Comparison of ENCODE assay signal across 26 mouse cellular contexts in the genomic region with DNA sequence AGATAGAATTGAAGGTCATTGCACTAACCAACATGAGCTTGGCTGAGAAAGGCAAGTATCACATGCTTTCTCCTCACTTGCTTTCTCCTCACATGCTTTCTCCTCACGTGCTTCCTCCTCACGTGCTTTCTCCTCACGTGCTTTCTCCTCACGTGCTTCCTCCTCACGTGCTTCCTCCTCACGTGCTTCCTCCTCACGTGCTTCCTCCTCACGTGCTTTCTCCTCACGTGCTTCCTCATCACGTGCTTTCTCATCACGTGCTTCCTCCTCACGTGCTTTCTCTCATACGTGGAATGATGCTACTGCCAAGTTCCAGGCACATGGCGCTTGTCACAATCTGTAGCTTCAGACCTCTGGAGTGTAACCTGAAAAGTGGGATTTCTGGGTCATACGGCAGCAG.
DNase-seq lines count a peak whose midpoint lies in the region; ATAC-seq and TF ChIP-seq lines count a peak whose summit lies in the region.
"Had no signal": no experiment of that assay in that cellular context is flagged by ENCODE, and none has a peak within 500 bp of the region (broad histone marks: within the 10 kb centered on the region; RNA-seq: fewer than 3 reads in every experiment).

No protein-coding gene starts in this region.

- TF ChIP-seq EP300 in CH12.LX (IDR thresholded peaks at IDR 0.05; ENCODE audit: low read length): no peak

- H3K4me1 ChIP-seq in heart, embryonic 10.5 days: no peaks in the 10 kb centered on the region
- H3K4me1 ChIP-seq in heart, embryonic 12.5 days (replicated peaks): no peaks in the 10 kb centered on the region
- no peaks in the 10 kb centered on the region; a peak in 1 of 4 replicates for H3K4me1 ChIP-seq in CH12.LX (ENCODE audit: control insufficient read depth in 1 of 2, insufficient read depth in 2 of 2)
- H3K4me1 ChIP-seq in bone marrow macrophage, adult 2 months (ENCODE audit: control insufficient read depth, insufficient read depth, low read length): no peaks in the 10 kb centered on the region
- no peaks in the 10 kb centered on the region for H3K4me1 ChIP-seq in embryonic facial prominence, embryonic 10.5 days
- H3K4me1 ChIP-seq: embryonic facial prominence, embryonic 13.5 days; embryonic facial prominence, embryonic 15.5 days; forebrain, embryonic 10.5 days had no signal

- no peak overlapping the region for H3K27ac ChIP-seq in heart, embryonic 10.5 days
- no peak overlapping the region for H3K27ac ChIP-seq in heart, embryonic 12.5 days (ENCODE audit: poor library complexity, severe bottlenecking)
- H3K27ac ChIP-seq in CH12.LX (ENCODE audit: insufficient read depth, low read depth): no peak overlapping the region
- peak overlapping the region; percentile 13 for H3K27ac ChIP-seq in bone marrow macrophage, adult 2 months (ENCODE audit: insufficient read depth, low read depth, low read length)
- no peak overlapping the region for H3K27ac ChIP-seq in embryonic facial prominence, embryonic 10.5 days (replicated peaks)
- H3K27ac ChIP-seq: embryonic facial prominence, embryonic 13.5 days; embryonic facial prominence, embryonic 15.5 days; forebrain, embryonic 10.5 days; forebrain, embryonic 12.5 days had no signal

- H3K9ac ChIP-seq in heart, embryonic 12.5 days: no peak overlapping the region
- no peak overlapping the region for H3K9ac ChIP-seq in CH12.LX (ENCODE audit: insufficient read depth, low read depth)
- H3K9ac ChIP-seq: embryonic facial prominence, embryonic 13.5 days; embryonic facial prominence, embryonic 15.5 days; forebrain, embryonic 12.5 days had no signal

- in situ Hi-C loops in CH12.LX (cut with MboI; ENCODE audit: low pct_ligation_motif_present, low pct_unique_long_range_greater_than_20kb, low sequenced_read_pairs): no loop called here

- no peak overlapping the region for H3K4me2 ChIP-seq in heart, embryonic 12.5 days
- H3K4me2 ChIP-seq in CH12.LX (ENCODE audit: insufficient read depth, low read depth, poor library complexity, severe bottlenecking): no peak overlapping the region
- H3K4me2 ChIP-seq: embryonic facial prominence, embryonic 13.5 days; embryonic facial prominence, embryonic 15.5 days; forebrain, embryonic 12.5 days had no signal

- H3K36me3 ChIP-seq in heart, embryonic 10.5 days: no peaks in the 10 kb centered on the region
- no peaks in the 10 kb centered on the region for H3K36me3 ChIP-seq in heart, embryonic 12.5 days
- no peaks in the 10 kb centered on the region for H3K36me3 ChIP-seq in CH12.LX (replicated peaks in 1 of 2; ENCODE audit: control insufficient read depth in 1 of 2, insufficient read depth in 1 of 2, low read length in 1 of 2)
- H3K36me3 ChIP-seq in splenic B cell, adult 2 months (ENCODE audit: control insufficient read depth, insufficient read depth, low read length, poor library complexity, severe bottlenecking): no peaks in the 10 kb centered on the region
- no peaks in the 10 kb centered on the region for H3K36me3 ChIP-seq in embryonic facial prominence, embryonic 10.5 days (replicated peaks)
- H3K36me3 ChIP-seq: embryonic facial prominence, embryonic 13.5 days; embryonic facial prominence, embryonic 15.5 days; forebrain, embryonic 10.5 days; forebrain, embryonic 12.5 days; G1E had no signal

- no peaks in the 10 kb centered on the region for H3K27me3 ChIP-seq in heart, embryonic 10.5 days (ENCODE audit: insufficient read depth, poor library complexity, severe bottlenecking)
- no peaks in the 10 kb centered on the region for H3K27me3 ChIP-seq in heart, embryonic 12.5 days (replicated peaks)
- H3K27me3 ChIP-seq in CH12.LX (replicated peaks): no peaks in the 10 kb centered on the region
- no peaks in the 10 kb centered on the region for H3K27me3 ChIP-seq in splenic B cell, adult 2 months (ENCODE audit: control insufficient read depth, insufficient read depth, low read length, poor library complexity, severe bottlenecking)
- H3K27me3 ChIP-seq in embryonic facial prominence, embryonic 10.5 days (replicated peaks; ENCODE audit: low read depth, poor library complexity, severe bottlenecking): no peaks in the 10 kb centered on the region
- H3K27me3 ChIP-seq: embryonic facial prominence, embryonic 13.5 days; embryonic facial prominence, embryonic 15.5 days; forebrain, embryonic 12.5 days had no signal

- TF ChIP-seq POLR2A in CH12.LX (IDR thresholded peaks at IDR 0.05; ENCODE audit: low read depth, low read length): no peak
- no peak for TF ChIP-seq POLR2A in bone marrow macrophage, adult 2 months (IDR thresholded peaks at IDR 0.05; ENCODE audit: borderline replicate concordance, low read depth, low read length)

- WGBS in heart, embryonic 10.5 days: 92% methylated on average over 15 of the region's 15 CpGs
- WGBS in heart, embryonic 12.5 days: 90% methylated on average over 15 of the region's 15 CpGs
- 95% methylated on average over 15 of the region's 15 CpGs for WGBS in embryonic facial prominence, embryonic 10.5 days

- DNase-seq in heart, embryonic 10.5 days (ENCODE audit: low spot score): peak; percentile 33
- DNase-seq in CH12.LX (ENCODE audit: extremely low read depth): no peak
- peak; percentile 66 for DNase-seq in splenic B cell, adult 2 months (ENCODE audit: low read depth, low spot score)
- no peak for DNase-seq in gastrocnemius, postnatal 25 days
- no peak for DNase-seq in yolk sac, embryonic 10.5 days (ENCODE audit: low spot score)
- DNase-seq in embryonic facial prominence, embryonic 10.5 days (ENCODE audit: low spot score): no peak
- DNase-seq: adrenal gland, postnatal 10 days; adrenal gland, postnatal 25 days; cerebellum, adult 11 months; cerebellum, adult 18-20 months; cerebellum, adult 8-10 months; cerebellum, adult 9-11 months; cerebellum, postnatal 36 days had no signal

- dilution Hi-C loops in CH12.LX (cut with MboI; ENCODE audit: extremely low pct_ligation_motif_present, extremely low pct_unique_long_range_greater_than_20kb, low sequenced_read_pairs): no loop called here

- TF ChIP-seq RAD21 in CH12.LX (IDR thresholded peaks at IDR 0.05; ENCODE audit: low read depth, low read length): no peak

- no peak overlapping the region for H3K4me3 ChIP-seq in heart, embryonic 10.5 days
- H3K4me3 ChIP-seq in heart, embryonic 12.5 days: no peak overlapping the region
- H3K4me3 ChIP-seq in CH12.LX (replicated peaks in 1 of 3; ENCODE audit: low read depth in 2 of 3, low read length in 2 of 3, poor library complexity in 1 of 3): no peak overlapping the region
- no peak overlapping the region for H3K4me3 ChIP-seq in bone marrow macrophage, adult 2 months (ENCODE audit: insufficient read depth, low read length)
- no peak overlapping the region for H3K4me3 ChIP-seq in embryonic facial prominence, embryonic 10.5 days
- H3K4me3 ChIP-seq: embryonic facial prominence, embryonic 13.5 days; embryonic facial prominence, embryonic 15.5 days; erythroblast, embryonic 14.5 days; forebrain, embryonic 10.5 days; forebrain, embryonic 12.5 days had no signal

- no peak for TF ChIP-seq CTCF in CH12.LX (conservative IDR thresholded peaks at IDR 0.05 in 1 of 2, IDR thresholded peaks at IDR 0.05 in 1 of 2; ENCODE audit: low read depth in 2 of 2, low read length in 2 of 2)
- TF ChIP-seq CTCF in bone marrow macrophage, adult 2 months (IDR thresholded peaks at IDR 0.05; ENCODE audit: low read depth, low read length): no peak

- no peak for ATAC-seq in heart, embryonic 12.5 days (ENCODE audit: insufficient number of reproducible peaks, low FRiP score)
- ATAC-seq: activated CD4-positive, CD25-positive, alpha-beta regulatory T cell, adult 4 months; CD4-positive, CD25-positive, alpha-beta regulatory T cell, adult 4 months; forebrain, embryonic 14.5 days; forebrain, embryonic 16.5 days; Patski had no signal

- no peaks in the 10 kb centered on the region for H3K9me3 ChIP-seq in heart, embryonic 10.5 days
- H3K9me3 ChIP-seq in heart, embryonic 12.5 days (replicated peaks): no peaks in the 10 kb centered on the region
- H3K9me3 ChIP-seq in CH12.LX (replicated peaks; ENCODE audit: low read length): no peaks in the 10 kb centered on the region
- 0 out of 2 replicates have a peak, but pooled peaks cover 2% of the 10 kb centered on the region for H3K9me3 ChIP-seq in embryonic facial prominence, embryonic 10.5 days
- H3K9me3 ChIP-seq: embryonic facial prominence, embryonic 13.5 days; embryonic facial prominence, embryonic 15.5 days; forebrain, embryonic 10.5 days; forebrain, embryonic 12.5 days had no signal

- H3K79me2 ChIP-seq in CH12.LX (replicated peaks; ENCODE audit: control insufficient read depth, extremely low read depth, insufficient read depth, poor library complexity, severe bottlenecking): no peaks in the 10 kb centered on the region

TF ChIP-seq in CH12.LX, 34 proteins besides CTCF, POLR2A, EP300 and RAD21:
- TF ChIP-seq POLR2AphosphoS2 (IDR thresholded peaks at IDR 0.05; ENCODE audit: low read depth, low read length): no peak
- TF ChIP-seq HCFC1 (IDR thresholded peaks at IDR 0.05; ENCODE audit: low read depth, low read length): no peak
- peak; percentile 79 for TF ChIP-seq BHLHE40 (IDR thresholded peaks at IDR 0.05; ENCODE audit: low read depth, low read length)
- no peak for TF ChIP-seq ZC3H11A (IDR thresholded peaks at IDR 0.05; ENCODE audit: low read depth, low read length)
- TF ChIP-seq JUND (conservative IDR thresholded peaks at IDR 0.05; ENCODE audit: low read depth, low read length): no peak

Comparison
In these comparisons a context has a peak if more than half of its experiments do, and no peak if none do; other contexts are left out.
1. DNase-seq: peak in heart, embryonic 10.5 days (single experiment) and splenic B cell, adult 2 months (single experiment); none in CH12.LX (single experiment), gastrocnemius, postnatal 25 days (single experiment), yolk sac, embryonic 10.5 days (single experiment) and embryonic facial prominence, embryonic 10.5 days (single experiment).